Mouse (Mus musculus): Measurements from ENCODE around the gene Ergic3.

The Ergic3 gene

GRCm38 (mm10) chr2:156066126-156066525 lies 58.3 kb downstream of the Ergic3 start:
- DNase-seq (ENCODE audit: low spot score) = no peak
